8 mouse cellular contexts compared by ENCODE assay signal in genomic region chr2:125858521-125859280, GRCm38 (mm10). TPM values are rescaled to one million over a fixed set of nuclear protein-coding genes. Genes with fewer than 3 reads are reported as not detected.
DNase-seq lines count a peak whose midpoint lies in the region; ATAC-seq lines count a peak whose summit lies in the region.

Gene Galk2, plus strand, starts transcription at chr2:125859109.
Gene Cops2, minus strand, starts transcription at chr2:125859139.

- H3K36me3 ChIP-seq in heart, embryonic 13.5 days: no peaks in the 10 kb centered on the region
- 0 out of 2 replicates have a peak, but pooled peaks cover 4% of the 10 kb centered on the region for H3K36me3 ChIP-seq in liver, embryonic 12.5 days
- no peaks in the 10 kb centered on the region for H3K36me3 ChIP-seq in stomach, embryonic 15.5 days

- H3K9me3 ChIP-seq in heart, embryonic 13.5 days: no peaks in the 10 kb centered on the region
- no peaks in the 10 kb centered on the region for H3K9me3 ChIP-seq in liver, embryonic 12.5 days (replicated peaks)
- H3K9me3 ChIP-seq in stomach, embryonic 15.5 days: no peaks in the 10 kb centered on the region

- H3K27ac ChIP-seq in brown adipose tissue, adult 24 weeks (replicated peaks; ENCODE audit: low read depth, low read length): peak within 1 kb of the TSS; percentile 64
- H3K27ac ChIP-seq in heart, embryonic 13.5 days (replicated peaks): peak within 1 kb of the TSS; percentile 86
- H3K27ac ChIP-seq in liver, embryonic 12.5 days: peak within 1 kb of the TSS; percentile 93
- H3K27ac ChIP-seq in stomach, embryonic 15.5 days: peak within 1 kb of the TSS; percentile 83

- no peaks in the 10 kb centered on the region for H3K4me1 ChIP-seq in brown adipose tissue, adult 24 weeks (ENCODE audit: control insufficient read depth, insufficient read depth, insufficient read length, low read length)
- peaks cover 24% of the 10 kb centered on the region for H3K4me1 ChIP-seq in heart, embryonic 13.5 days
- H3K4me1 ChIP-seq in liver, embryonic 12.5 days: peaks cover 36% of the 10 kb centered on the region
- H3K4me1 ChIP-seq in stomach, embryonic 15.5 days: no peaks in the 10 kb centered on the region

- peak within 1 kb of the TSS; percentile 86 for H3K4me2 ChIP-seq in heart, embryonic 13.5 days
- H3K4me2 ChIP-seq in liver, embryonic 12.5 days: peak within 1 kb of the TSS; percentile 73
- peak within 1 kb of the TSS; percentile 56 for H3K4me2 ChIP-seq in stomach, embryonic 15.5 days

- under 1% methylated on average over 50 of the region's 54 CpGs for WGBS in heart, embryonic 13.5 days
- WGBS in liver, embryonic 12.5 days (ENCODE audit: insufficient replicate concordance): under 1% methylated on average over 51 of the region's 54 CpGs
- under 1% methylated on average over 52 of the region's 54 CpGs for WGBS in stomach, embryonic 15.5 days

- peak within 1 kb of the TSS; percentile 91 for H3K4me3 ChIP-seq in brown adipose tissue, adult 24 weeks (ENCODE audit: insufficient read depth, low read depth, low read length)
- peak within 1 kb of the TSS; percentile 89 for H3K4me3 ChIP-seq in heart, embryonic 13.5 days
- H3K4me3 ChIP-seq in liver, embryonic 12.5 days: peak within 1 kb of the TSS; percentile 100
- H3K4me3 ChIP-seq in stomach, embryonic 15.5 days (replicated peaks): peak within 1 kb of the TSS; percentile 100

- DNase-seq in CD4-positive, CD25-positive, alpha-beta regulatory T cell, adult 2 months (ENCODE audit: low read depth, low spot score): peak; percentile 96
- DNase-seq in fat pad, adult 2 months (ENCODE audit: extremely low read depth, low read depth, low spot score): peak; percentile 45
- peak; percentile 96 for DNase-seq in kidney, postnatal 10 days
- DNase-seq in natural killer cell, adult 2 months (ENCODE audit: low spot score in 2 of 2): peak; percentile 90 to 93

- no peaks in the 10 kb centered on the region for H3K27me3 ChIP-seq in heart, embryonic 13.5 days (replicated peaks)
- no peaks in the 10 kb centered on the region for H3K27me3 ChIP-seq in liver, embryonic 12.5 days (replicated peaks)
- H3K27me3 ChIP-seq in stomach, embryonic 15.5 days (replicated peaks): no peaks in the 10 kb centered on the region

- ATAC-seq in heart, embryonic 13.5 days (ENCODE audit: extremely low read depth, insufficient number of reproducible peaks, low FRiP score, low TSS enrichment): peak; percentile 94
- ATAC-seq in liver, embryonic 12.5 days: peak; percentile 97
- peak; percentile 99 for ATAC-seq in stomach, embryonic 15.5 days (ENCODE audit: insufficient read depth, low FRiP score, low read depth)

- peak within 1 kb of the TSS; percentile 99 for H3K9ac ChIP-seq in heart, embryonic 13.5 days
- peak within 1 kb of the TSS; percentile 99 for H3K9ac ChIP-seq in liver, embryonic 12.5 days
- H3K9ac ChIP-seq in stomach, embryonic 15.5 days: peak within 1 kb of the TSS; percentile 100

RNA-seq across cellular contexts. Expression of gene Galk2, which starts in this region (rescaled TPM):
- polyA plus RNA-seq in brown adipose tissue, adult 24 weeks (2012; ENCODE audit: insufficient read depth, insufficient read length, missing spikeins): 21.0 and 24.0 TPM in 2 replicates
- 33.7 and 34.6 TPM in 2 replicates for polyA plus RNA-seq in heart, embryonic 13.5 days (2015; fragmentation: Nextera tagmentation; extraction: Ambion mirVana)
- 13.2 and 13.8 TPM in 2 replicates for polyA plus RNA-seq in liver, embryonic 12.5 days (2016; fragmentation: Nextera tagmentation; extraction: Ambion mirVana)
- 42.1 and 49.5 TPM in 2 replicates for polyA plus RNA-seq in stomach, embryonic 15.5 days (2015; fragmentation: Nextera tagmentation; extraction: Ambion mirVana)

RNA-seq across cellular contexts. Expression of gene Cops2, which starts in this region (rescaled TPM):
- polyA plus RNA-seq in brown adipose tissue, adult 24 weeks (2012; ENCODE audit: insufficient read depth, insufficient read length, missing spikeins): 79.8 and 133 TPM in 2 replicates
- polyA plus RNA-seq in heart, embryonic 13.5 days (2015; fragmentation: Nextera tagmentation; extraction: Ambion mirVana): 58.5 and 62.9 TPM in 2 replicates
- polyA plus RNA-seq in liver, embryonic 12.5 days (2016; fragmentation: Nextera tagmentation; extraction: Ambion mirVana): 60.2 and 62.1 TPM in 2 replicates
- 66.1 and 69.4 TPM in 2 replicates for polyA plus RNA-seq in stomach, embryonic 15.5 days (2015; fragmentation: Nextera tagmentation; extraction: Ambion mirVana)

Comparison
In these comparisons a context has a peak if more than half of its experiments do, and no peak if none do; other contexts are left out.
1. Peak in every context shown above with its lines: DNase-seq, ATAC-seq, H3K4me3 ChIP-seq and H3K27ac ChIP-seq.
2. DNase-seq: peak in every context shown above with its lines; median percentile 96 in CD4-positive, CD25-positive, alpha-beta regulatory T cell, adult 2 months; 96 in kidney, postnatal 10 days; 92 in natural killer cell, adult 2 months; 45 in fat pad, adult 2 months.